Mouse (Mus musculus): ENCODE measurements around the gene Tmem131. TPM values are rescaled to one million over a fixed set of nuclear protein-coding genes. Genes with fewer than 3 reads are reported as not detected.

Gene Tmem131
- polyA plus RNA-seq, 1 experiment from 2014 or later, result 13.1 TPM

DNA sequence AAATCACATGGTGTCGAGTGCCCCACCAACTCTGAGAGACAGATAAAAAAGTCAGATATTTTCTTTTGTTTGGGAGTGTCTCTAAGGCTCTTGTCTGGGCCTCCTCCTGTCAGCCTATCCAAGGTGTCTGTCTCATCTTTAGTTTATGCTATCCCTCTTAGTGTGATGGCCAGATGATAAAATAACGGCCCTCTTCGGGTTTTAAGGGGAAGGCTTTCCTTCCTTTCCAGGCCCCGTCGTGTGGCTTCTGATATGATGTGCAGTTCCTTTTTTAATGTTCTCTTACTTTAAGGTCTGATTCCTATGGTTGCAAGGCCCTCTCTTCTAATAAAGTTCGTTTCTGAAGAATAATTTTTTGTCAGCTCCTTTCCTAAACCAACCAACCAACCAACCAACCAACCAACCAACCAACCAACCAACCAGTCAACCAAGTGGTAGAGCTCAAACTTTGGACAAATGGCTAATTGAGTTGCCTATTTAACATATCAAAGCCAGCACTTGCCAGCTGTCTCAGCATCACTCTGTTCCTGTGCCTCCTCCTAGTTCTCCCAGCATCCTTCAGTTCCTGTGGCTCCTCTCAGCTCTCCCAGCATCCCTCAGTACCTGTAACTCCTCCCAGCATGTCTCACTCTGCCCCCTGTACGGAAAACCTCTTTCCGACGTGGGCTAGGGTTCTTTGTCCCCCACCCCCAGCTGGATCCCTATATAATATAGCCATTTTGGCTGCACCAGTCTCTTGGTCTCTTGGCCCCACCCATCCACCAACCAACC, 38.9 kb upstream of the Tmem131 start:
- no peaks in the 10 kb centered on the region for H3K27me3 ChIP-seq (ENCODE audit: control insufficient read depth, insufficient read depth, low read length)
- no peaks in the 10 kb centered on the region for H3K9me3 ChIP-seq (replicated peaks; ENCODE audit: control insufficient read depth, low read length)
- H3K9ac ChIP-seq (ENCODE audit: low read length), result no peak overlapping the region
- no peak overlapping the region for H3K4me2 ChIP-seq (ENCODE audit: low read depth, low read length)
- H3K4me3 ChIP-seq (replicated peaks; ENCODE audit: low read length), result no peak overlapping the region
- ATAC-seq (ENCODE audit: insufficient read depth, low FRiP score), result no peak
- H3K27ac ChIP-seq (ENCODE audit: low read length), result no peak overlapping the region
- no peaks in the 10 kb centered on the region for H3K36me3 ChIP-seq (ENCODE audit: control insufficient read depth, insufficient read depth, low read length)
- 80% methylated on average over 9 of the region's 9 CpGs for WGBS
- no peaks in the 10 kb centered on the region; the same call in 1 of the 2 replicates for H3K4me1 ChIP-seq (ENCODE audit: control insufficient read depth, insufficient read depth, low read length)

DNA sequence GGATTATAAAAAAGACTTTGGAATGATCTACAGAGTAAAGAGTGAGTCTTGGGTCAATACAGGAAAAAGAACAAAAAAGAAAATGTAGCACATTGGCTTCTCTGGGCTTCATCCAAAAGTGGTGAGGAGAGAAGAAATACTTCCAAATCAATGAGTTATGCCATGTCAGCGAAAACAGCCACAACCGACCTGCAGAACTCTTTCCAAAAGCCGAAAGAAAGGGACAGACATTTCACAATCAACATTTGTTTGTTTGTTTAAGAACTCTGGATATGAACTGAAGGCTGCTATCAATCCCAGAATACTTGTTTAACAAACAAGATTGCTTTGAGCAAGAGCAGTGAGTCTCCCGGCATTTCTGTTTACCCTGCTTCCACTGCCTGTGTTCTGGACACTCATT, 33.3 kb upstream of the Tmem131 start:
- no peaks in the 10 kb centered on the region for H3K9me3 ChIP-seq (replicated peaks; ENCODE audit: control insufficient read depth, low read length)
- 64% methylated on average over 4 of the region's 4 CpGs for WGBS
- ATAC-seq (ENCODE audit: insufficient read depth, low FRiP score), result no peak
- H3K9ac ChIP-seq (ENCODE audit: low read length), result no peak overlapping the region
- H3K4me2 ChIP-seq (ENCODE audit: low read depth, low read length), result no peak overlapping the region
- no peak overlapping the region for H3K4me3 ChIP-seq (replicated peaks; ENCODE audit: low read length)
- no peak overlapping the region for H3K27ac ChIP-seq (ENCODE audit: low read length)
- H3K27me3 ChIP-seq (ENCODE audit: control insufficient read depth, insufficient read depth, low read length), result no peaks in the 10 kb centered on the region
- no peaks in the 10 kb centered on the region for H3K36me3 ChIP-seq (ENCODE audit: control insufficient read depth, insufficient read depth, low read length)
- no peaks in the 10 kb centered on the region for H3K4me1 ChIP-seq (ENCODE audit: control insufficient read depth, insufficient read depth, low read length)

DNA sequence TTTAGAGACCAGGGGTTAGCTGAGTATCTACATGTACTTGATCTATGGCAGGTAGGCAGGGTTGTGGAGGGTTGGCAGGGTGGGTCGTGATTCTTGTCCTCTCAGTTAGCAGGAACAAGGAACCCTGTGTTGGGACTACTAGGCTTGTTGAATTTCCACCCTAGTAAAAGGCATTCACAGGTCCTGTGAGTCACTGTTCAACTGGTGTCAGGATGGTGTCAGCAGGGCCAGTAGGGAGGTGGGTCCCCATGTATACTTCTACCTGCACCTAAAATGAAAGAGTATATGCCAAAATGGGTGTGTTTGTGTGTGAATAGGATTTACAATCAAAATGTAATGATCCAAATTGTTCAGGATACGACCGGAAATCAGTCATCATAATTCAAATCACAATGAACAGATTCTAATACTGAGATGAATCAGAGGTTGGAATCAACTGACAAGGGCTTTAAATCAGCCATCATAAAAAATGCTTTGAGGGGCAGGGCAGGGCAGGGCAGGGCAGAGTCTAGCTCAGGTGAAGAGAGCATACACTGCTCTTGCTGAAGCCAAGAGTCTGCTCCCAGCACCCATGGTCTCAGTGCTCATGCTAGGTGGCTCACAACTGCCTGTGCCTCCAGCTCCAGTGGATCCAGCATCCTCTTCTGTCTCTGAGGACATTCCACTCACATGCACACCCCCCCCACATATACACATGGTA, 27.6 kb upstream of the Tmem131 start:
- Histone ChIP-seq H3K27me3 (ENCODE audit: control insufficient read depth, insufficient read depth, low read length) (no peaks in the 10 kb centered on the region), H3K27ac (ENCODE audit: low read length) (no peak overlapping the region; the same call in 1 of the 2 replicates), H3K9me3 (replicated peaks; ENCODE audit: control insufficient read depth, low read length) (no peaks in the 10 kb centered on the region), H3K36me3 (ENCODE audit: control insufficient read depth, insufficient read depth, low read length) (no peaks in the 10 kb centered on the region), H3K4me1 (ENCODE audit: control insufficient read depth, insufficient read depth, low read length) (no peaks in the 10 kb centered on the region), H3K9ac (ENCODE audit: low read length) (no peak overlapping the region), H3K4me2 (ENCODE audit: low read depth, low read length) (no peak overlapping the region), H3K4me3 (replicated peaks; ENCODE audit: low read length) (no peak overlapping the region)
- peak; percentile 69 for ATAC-seq (ENCODE audit: insufficient read depth, low FRiP score)
- 75% methylated on average over 3 of the region's 3 CpGs for WGBS

DNA sequence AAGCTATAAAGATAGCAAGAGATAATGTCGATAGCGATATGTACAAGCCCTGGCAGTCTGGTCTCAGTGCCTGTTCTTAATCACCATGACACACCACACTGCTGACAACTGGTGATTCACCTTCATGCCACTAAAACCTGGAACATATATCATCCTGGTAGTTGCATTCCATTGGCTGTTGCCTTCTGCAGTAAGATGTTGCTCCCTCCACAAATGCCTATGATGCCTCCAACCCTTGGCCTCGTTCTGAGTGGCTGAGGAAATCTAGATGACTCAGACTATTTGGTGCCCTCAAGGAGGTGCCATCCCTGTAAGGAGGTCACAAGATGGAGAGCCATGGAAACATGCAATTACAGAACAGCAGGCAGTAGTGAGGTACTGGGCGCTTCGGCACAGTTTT, 22.4 kb upstream of the Tmem131 start:
- H3K4me3 ChIP-seq (replicated peaks; ENCODE audit: low read length), result no peak overlapping the region
- H3K4me1 ChIP-seq (ENCODE audit: control insufficient read depth, insufficient read depth, low read length), result no peaks in the 10 kb centered on the region
- no peak overlapping the region for H3K27ac ChIP-seq (ENCODE audit: low read length)
- H3K36me3 ChIP-seq (ENCODE audit: control insufficient read depth, insufficient read depth, low read length), result no peaks in the 10 kb centered on the region
- ATAC-seq (ENCODE audit: insufficient read depth, low FRiP score), result no peak
- H3K9me3 ChIP-seq (replicated peaks; ENCODE audit: control insufficient read depth, low read length), result no peaks in the 10 kb centered on the region
- no peaks in the 10 kb centered on the region for H3K27me3 ChIP-seq (ENCODE audit: control insufficient read depth, insufficient read depth, low read length)
- 91% methylated on average over 5 of the region's 5 CpGs for WGBS
- H3K9ac ChIP-seq (ENCODE audit: low read length), result no peak overlapping the region
- H3K4me2 ChIP-seq (ENCODE audit: low read depth, low read length), result no peak overlapping the region

DNA sequence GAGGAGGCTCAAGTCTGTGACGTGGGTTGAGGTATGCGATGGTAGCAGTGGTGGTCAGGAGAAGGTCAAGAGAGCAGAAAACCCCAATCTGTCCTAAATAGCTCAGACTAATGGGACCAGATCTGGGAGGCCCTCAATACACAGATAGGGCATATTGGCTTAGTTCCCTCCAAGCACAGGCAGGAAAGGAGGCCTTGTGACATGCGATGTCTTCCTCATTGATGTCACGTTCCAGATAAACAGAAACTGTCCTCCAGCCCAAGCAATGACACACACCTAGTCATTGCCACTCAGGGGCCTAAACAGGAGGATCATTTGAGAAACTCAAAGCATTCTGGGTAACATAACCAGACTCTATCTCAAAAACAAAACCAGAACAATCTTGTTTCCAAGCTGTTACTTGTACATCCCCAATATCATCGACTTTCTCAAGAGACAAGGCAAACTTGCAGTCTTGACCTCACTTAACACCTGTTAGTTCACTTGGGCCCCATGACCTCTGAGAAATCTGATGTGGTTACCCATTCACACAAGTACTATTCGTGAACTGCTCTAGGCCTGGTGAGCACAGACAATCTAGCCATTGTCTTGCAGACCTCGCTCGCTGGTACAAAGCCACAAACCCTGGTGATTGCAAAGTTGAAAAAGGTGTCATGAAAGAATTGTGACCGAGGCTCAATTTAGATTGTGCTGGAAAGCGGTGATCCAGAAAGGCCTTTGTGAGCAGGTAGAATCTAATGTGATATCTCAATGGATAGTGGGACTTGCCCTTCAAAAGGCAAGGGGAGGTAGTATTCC, 19.1 kb upstream of the Tmem131 start:
- Histone ChIP-seq H3K27me3 (ENCODE audit: control insufficient read depth, insufficient read depth, low read length) (no peaks in the 10 kb centered on the region), H3K36me3 (ENCODE audit: control insufficient read depth, insufficient read depth, low read length) (no peaks in the 10 kb centered on the region), H3K4me3 (replicated peaks; ENCODE audit: low read length) (no peak overlapping the region), H3K9me3 (replicated peaks; ENCODE audit: control insufficient read depth, low read length) (no peaks in the 10 kb centered on the region), H3K27ac (ENCODE audit: low read length) (no peak overlapping the region), H3K9ac (ENCODE audit: low read length) (no peak overlapping the region), H3K4me2 (ENCODE audit: low read depth, low read length) (no peak overlapping the region), H3K4me1 (ENCODE audit: control insufficient read depth, insufficient read depth, low read length) (no peaks in the 10 kb centered on the region)
- WGBS, result 76% methylated on average over 10 of the region's 10 CpGs
- ATAC-seq (ENCODE audit: insufficient read depth, low FRiP score), result no peak

DNA sequence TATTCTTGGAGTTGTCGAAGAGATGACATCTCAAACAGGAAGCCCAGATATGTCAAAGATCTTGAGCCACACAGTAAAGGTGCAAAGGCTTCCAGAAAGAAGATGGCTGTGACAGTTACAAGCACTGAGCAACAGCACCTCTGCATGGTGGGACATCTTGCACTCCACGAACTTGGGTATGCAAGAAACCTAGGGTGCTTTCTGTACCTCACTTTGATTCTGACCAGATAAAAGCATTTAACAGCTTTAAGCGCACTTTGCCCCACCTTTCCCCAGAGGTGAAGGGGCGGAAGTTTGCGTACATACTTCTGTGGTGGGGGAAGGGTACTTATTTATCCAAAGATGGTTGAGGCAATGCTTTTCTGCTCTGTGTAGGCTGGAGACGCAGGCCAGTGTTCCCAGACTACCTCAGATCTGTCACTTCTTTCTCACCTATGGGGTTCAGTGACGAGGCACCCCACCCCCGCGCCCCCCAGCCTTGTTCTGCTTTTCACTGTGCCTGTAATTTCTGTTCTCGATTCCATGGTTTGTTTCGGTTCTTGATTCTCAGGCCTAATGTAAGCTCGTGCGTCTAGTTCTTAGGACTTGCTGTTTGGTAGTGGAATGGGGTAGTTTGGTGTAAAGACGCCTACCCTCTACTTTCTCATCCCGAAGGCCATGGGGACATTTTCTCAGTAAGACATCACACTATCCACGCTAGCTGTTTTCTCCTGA, 17.2 kb upstream of the Tmem131 start:
- Histone ChIP-seq H3K4me1 (ENCODE audit: control insufficient read depth, insufficient read depth, low read length) (no peaks in the 10 kb centered on the region), H3K4me3 (replicated peaks; ENCODE audit: low read length) (no peak overlapping the region), H3K9me3 (replicated peaks; ENCODE audit: control insufficient read depth, low read length) (no peaks in the 10 kb centered on the region), H3K27me3 (ENCODE audit: control insufficient read depth, insufficient read depth, low read length) (no peaks in the 10 kb centered on the region), H3K27ac (ENCODE audit: low read length) (no peak overlapping the region), H3K4me2 (ENCODE audit: low read depth, low read length) (no peak overlapping the region), H3K36me3 (ENCODE audit: control insufficient read depth, insufficient read depth, low read length) (no peaks in the 10 kb centered on the region), H3K9ac (ENCODE audit: low read length) (no peak overlapping the region)
- WGBS, result 74% methylated on average over 16 of the region's 16 CpGs
- no peak for ATAC-seq (ENCODE audit: insufficient read depth, low FRiP score)

DNA sequence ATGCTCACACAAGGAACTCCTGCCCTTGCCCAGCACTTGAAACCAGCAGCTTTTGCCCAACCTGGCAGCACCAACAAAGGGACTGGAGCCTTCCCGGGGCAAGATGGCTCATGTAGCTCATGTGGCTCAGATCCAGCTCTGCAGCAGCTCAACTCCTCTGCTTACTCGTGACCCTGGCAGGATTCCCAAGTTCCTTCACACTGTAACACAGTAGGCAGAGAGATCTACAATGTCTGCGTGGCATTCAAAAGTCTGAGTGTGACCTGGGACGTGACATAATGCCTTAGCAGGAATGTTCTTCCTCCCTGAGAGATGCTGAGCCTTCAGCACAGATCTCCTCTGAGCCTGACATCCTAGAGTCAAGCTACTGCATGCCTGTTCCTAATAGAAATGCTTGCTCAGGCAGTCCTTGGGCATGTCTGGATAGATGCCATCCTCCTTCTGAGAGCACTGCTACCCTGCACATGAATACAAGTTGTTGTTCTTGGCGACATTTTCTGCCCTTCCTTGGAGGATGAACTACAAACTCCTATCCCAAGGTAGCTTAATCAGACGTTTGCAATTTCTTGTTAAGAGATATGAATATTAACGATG, 6.2 kb upstream of the Tmem131 start:
- peak; percentile 53; the same call in 1 of the 2 replicates for ATAC-seq (ENCODE audit: insufficient read depth, low FRiP score)
- H3K27ac ChIP-seq (ENCODE audit: low read length), result peak overlapping the region; percentile 76
- H3K9ac ChIP-seq (ENCODE audit: low read length), result no peak overlapping the region
- no peaks in the 10 kb centered on the region for H3K27me3 ChIP-seq (ENCODE audit: control insufficient read depth, insufficient read depth, low read length)
- WGBS, result 70% methylated on average over 7 of the region's 7 CpGs
- no peaks in the 10 kb centered on the region for H3K4me1 ChIP-seq (ENCODE audit: control insufficient read depth, insufficient read depth, low read length)
- H3K9me3 ChIP-seq (replicated peaks; ENCODE audit: control insufficient read depth, low read length), result no peaks in the 10 kb centered on the region
- H3K4me3 ChIP-seq (replicated peaks; ENCODE audit: low read length), result no peak overlapping the region
- H3K4me2 ChIP-seq (ENCODE audit: low read depth, low read length), result no peak overlapping the region
- H3K36me3 ChIP-seq (ENCODE audit: control insufficient read depth, insufficient read depth, low read length), result no peaks in the 10 kb centered on the region

DNA sequence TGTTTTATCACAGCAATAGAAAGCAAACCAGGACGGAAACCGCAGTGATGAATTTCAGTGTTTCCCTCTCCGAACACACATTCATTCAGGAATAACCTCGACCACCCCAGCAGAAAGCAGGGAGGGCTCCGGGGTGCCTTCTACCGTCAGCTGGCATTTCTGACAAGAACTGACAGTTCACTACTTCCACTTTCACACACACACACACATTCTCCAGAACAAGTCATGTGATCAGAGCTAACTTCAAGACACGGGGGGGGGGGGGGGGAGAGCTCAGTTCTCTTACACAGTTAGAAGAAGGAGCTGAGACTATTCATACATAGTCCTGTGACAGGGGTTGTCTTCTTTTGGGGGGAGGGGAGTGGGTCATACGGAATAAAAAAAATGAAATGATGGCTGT, 4.0 kb upstream of the Tmem131 start:
- WGBS, result 79% methylated on average over 8 of the region's 8 CpGs
- no peaks in the 10 kb centered on the region for H3K4me1 ChIP-seq (ENCODE audit: control insufficient read depth, insufficient read depth, low read length)
- ATAC-seq (ENCODE audit: insufficient read depth, low FRiP score), result no peak
- H3K27ac ChIP-seq (ENCODE audit: low read length), result no peak overlapping the region
- H3K36me3 ChIP-seq (ENCODE audit: control insufficient read depth, insufficient read depth, low read length), result no peaks in the 10 kb centered on the region
- H3K4me3 ChIP-seq (replicated peaks; ENCODE audit: low read length), result no peak overlapping the region
- no peak overlapping the region for H3K9ac ChIP-seq (ENCODE audit: low read length)
- H3K27me3 ChIP-seq (ENCODE audit: control insufficient read depth, insufficient read depth, low read length), result no peaks in the 10 kb centered on the region
- no peak overlapping the region for H3K4me2 ChIP-seq (ENCODE audit: low read depth, low read length)
- H3K9me3 ChIP-seq (replicated peaks; ENCODE audit: control insufficient read depth, low read length), result no peaks in the 10 kb centered on the region
